Mouse (Mus musculus) megakaryocyte progenitor cell, adult 5-6 weeks (primary cell): ENCODE results near the gene Arid3b. TPM values are rescaled to one million over a fixed set of nuclear protein-coding genes. Genes with fewer than 3 reads are reported as not detected.

Experiments
- ATAC-seq: replicated peaks from 2 replicates; pipeline ENCODE4 v1.8.0; 2016; ENCODE audit warnings: mild to moderate bottlenecking, moderate TSS enrichment, inconsistent platforms; ENCODE audit not compliant: poor library complexity
- total RNA-seq, 2 experiments: library from RNA; stranded (forward) in 1 of 2; stranded (reverse) in 1 of 2; fragments of 157-497, 149-512 nt in 1 of 2; fragments of 200-1000 nt in 1 of 2; gene quantifications; 2 replicates each; pipeline versions ENCODE4 v1.2.3 to v1.2.4; 2015 to 2017

Gene Arid3b
- total RNA-seq, 2 experiments from 2014 or later, result 0.87 to 2.4 TPM

DNA sequence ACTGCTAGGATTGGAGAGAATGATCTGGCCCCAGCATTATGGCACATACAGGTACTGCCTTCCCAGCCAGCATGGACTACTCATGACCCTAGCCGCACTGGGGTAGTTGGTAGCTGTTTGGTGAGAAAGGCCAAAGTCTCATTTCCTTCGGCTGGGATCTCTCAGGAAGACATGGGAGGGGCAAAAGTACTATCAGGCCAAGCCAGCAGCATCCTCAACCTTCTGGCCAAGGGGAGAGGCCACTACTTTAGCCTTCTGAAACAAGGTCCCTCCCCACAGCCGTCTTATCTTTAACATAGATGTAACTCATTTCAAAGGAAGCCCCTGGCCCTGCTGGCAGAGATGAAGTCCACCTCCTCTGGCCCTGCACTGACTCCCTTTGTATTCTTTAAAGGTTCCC, 79.0 kb downstream of the Arid3b start:
- peak; percentile 29 for ATAC-seq

GRCm38 (mm10) chr9:57750901-57751300, 85.7 kb downstream of the Arid3b start:
- no peak for ATAC-seq

DNA sequence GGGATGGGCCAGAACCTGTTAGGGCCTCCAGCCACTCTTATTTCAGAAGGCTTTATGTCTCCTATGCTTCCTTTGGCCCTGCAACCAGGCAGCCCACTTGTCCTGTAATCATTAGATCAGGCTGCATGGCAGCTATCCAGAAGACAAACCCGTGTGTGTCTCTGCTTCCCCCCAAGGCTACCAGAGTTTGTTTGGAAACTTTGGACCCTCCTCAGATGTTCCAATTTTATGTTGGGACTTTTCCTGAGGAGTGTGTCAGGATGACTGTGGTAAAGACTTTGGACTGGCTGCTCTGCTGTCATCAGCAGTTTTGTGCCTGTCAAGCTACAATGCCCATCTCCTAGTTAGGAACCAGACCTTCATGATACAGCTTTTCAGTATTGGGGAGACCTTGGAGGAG, 87.8 kb downstream of the Arid3b start:
- ATAC-seq, result no peak

- ATAC-seq, result no peak
Measured at GRCm38 (mm10) chr9:57748137-57748536, 88.5 kb downstream of the Arid3b start.

DNA sequence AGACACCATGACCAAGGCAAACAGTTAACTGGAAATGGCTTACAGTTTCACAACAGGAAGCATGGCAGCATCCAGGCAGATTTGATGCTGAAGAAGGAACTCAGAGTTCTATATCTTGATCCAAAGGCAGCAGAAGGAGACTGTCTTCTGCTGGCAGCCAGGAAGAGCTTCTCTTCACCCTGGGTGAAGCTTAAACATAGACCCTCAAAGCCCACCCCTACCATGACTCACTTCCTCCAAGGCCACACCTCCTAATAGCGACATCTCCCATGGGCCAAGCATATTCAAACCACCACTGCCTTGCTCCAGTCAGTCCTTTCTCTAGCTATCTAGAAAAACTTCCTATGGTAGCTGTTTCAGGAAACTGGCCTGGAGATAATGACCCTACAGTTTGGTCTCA, 89.5 kb downstream of the Arid3b start:
- ATAC-seq, result no peak

DNA sequence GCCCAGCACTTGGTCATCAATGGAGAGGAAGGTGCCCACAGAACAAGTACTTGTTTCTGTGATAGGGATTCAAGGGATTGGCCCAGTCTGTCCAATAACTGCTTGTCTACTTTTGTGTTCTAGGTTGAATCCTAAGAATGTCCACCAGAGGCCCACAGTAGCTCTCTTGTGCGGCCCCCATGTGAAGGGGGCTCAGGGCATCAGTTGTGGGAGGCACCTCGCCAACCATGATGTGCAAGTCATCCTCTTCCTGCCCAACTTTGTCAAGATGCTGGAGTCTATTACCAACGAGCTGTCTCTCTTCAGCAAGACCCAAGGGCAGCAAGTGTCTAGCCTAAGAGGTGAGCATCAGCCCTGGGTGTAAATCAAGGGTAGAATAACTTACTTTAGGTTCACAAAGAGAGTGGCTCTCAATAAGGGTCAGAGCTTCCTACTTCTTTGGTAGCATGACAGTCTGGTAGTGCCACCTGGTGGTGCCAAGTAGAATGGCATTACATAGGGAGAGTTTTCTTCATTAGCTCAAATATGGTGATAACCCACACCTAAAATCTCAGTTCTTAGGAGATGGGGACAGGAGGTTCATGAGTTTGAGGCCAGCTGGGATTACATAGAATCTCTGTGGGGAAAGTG, 92.0 kb downstream of the Arid3b start:
- ATAC-seq, result peak; percentile 93

Other genes with a start within 250 kb of the Arid3b start
- gene Ulk3, start 247.3 kb downstream of the Arid3b start, total RNA-seq (2015), result 4.0 and 4.6 TPM in 2 replicates
- 1.8 and 2.9 TPM in 2 replicates for gene Ulk3, start 247.3 kb downstream of the Arid3b start, total RNA-seq (2017)
- gene Cplx3, start 230.5 kb downstream of the Arid3b start, total RNA-seq (2015), result not detected in 2 replicates
- not detected in 2 replicates for gene Cplx3, start 230.5 kb downstream of the Arid3b start, total RNA-seq (2017)
- gene Lman1l, start 216.0 kb downstream of the Arid3b start, total RNA-seq (2015), result not detected in 2 replicates
- gene Lman1l, start 216.0 kb downstream of the Arid3b start, total RNA-seq (2017), result not detected in 2 replicates
- gene Csk, start 183.2 kb downstream of the Arid3b start, total RNA-seq (2015), result 58.6 and 71.3 TPM in 2 replicates
- gene Csk, start 183.2 kb downstream of the Arid3b start, total RNA-seq (2017), result 119 and 152 TPM in 2 replicates
- gene Cyp1a2, start 153.1 kb downstream of the Arid3b start, total RNA-seq (2015), result not detected in 2 replicates
- gene Cyp1a2, start 153.1 kb downstream of the Arid3b start, total RNA-seq (2017), result not detected in 2 replicates
- gene Cyp1a1, start 148.9 kb downstream of the Arid3b start, total RNA-seq (2015), result 0.39 TPM in 1 of 2 replicates, not detected in the other
- gene Cyp1a1, start 148.9 kb downstream of the Arid3b start, total RNA-seq (2017), result 0.20 TPM in 1 of 2 replicates, not detected in the other
- gene Edc3, start 128.3 kb downstream of the Arid3b start, total RNA-seq (2015), result 6.4 and 8.2 TPM in 2 replicates
- 4.5 and 4.8 TPM in 2 replicates for gene Edc3, start 128.3 kb downstream of the Arid3b start, total RNA-seq (2017)
- gene Clk3, start 70.9 kb downstream of the Arid3b start, total RNA-seq (2015), result 32.6 and 43.0 TPM in 2 replicates
- gene Clk3, start 70.9 kb downstream of the Arid3b start, total RNA-seq (2017), result 36.4 and 40.8 TPM in 2 replicates
- 72.7 and 78.4 TPM in 2 replicates for gene Ubl7, start 74.2 kb upstream of the Arid3b start, total RNA-seq (2015)
- gene Ubl7, start 74.2 kb upstream of the Arid3b start, total RNA-seq (2017), result 14.2 and 16.1 TPM in 2 replicates
- 0.10 and 0.27 TPM in 2 replicates for gene Sema7a, start 103.3 kb upstream of the Arid3b start, total RNA-seq (2015)
- gene Sema7a, start 103.3 kb upstream of the Arid3b start, total RNA-seq (2017), result 0.04 and 0.61 TPM in 2 replicates
- 0.15 and 0.47 TPM in 2 replicates for gene Cyp11a1, start 169.6 kb upstream of the Arid3b start, total RNA-seq (2015)
- gene Cyp11a1, start 169.6 kb upstream of the Arid3b start, total RNA-seq (2017), result 0.30 and 1.2 TPM in 2 replicates
- gene Stra6, start 227.0 kb upstream of the Arid3b start, total RNA-seq (2015), result not detected in 2 replicates
- gene Stra6, start 227.0 kb upstream of the Arid3b start, total RNA-seq (2017), result not detected in 2 replicates